Mouse (Mus musculus) Patski (cell line): ENCODE measurements around the gene 1700024G13Rik. TPM values are rescaled to one million over a fixed set of nuclear protein-coding genes. Genes with fewer than 3 reads are reported as not detected.
"Not testable (repeated sequence)": the region's sequence is repeated elsewhere in the genome, so short reads cannot be mapped to it uniquely, and the experiment has no call there.

Source experiments
- ATAC-seq: fragments of 100-300 bp; one replicate; pipeline ENCODE4 v1.8.0; 2021
- CTCF ChIA-PET: fragments of 350-600 bp; sonication (Branson Sonifier 250); formaldehyde crosslinking; loops from one replicate; lab custom pipeline; 2022; ENCODE audit warnings: inconsistent platforms; lab: Charles Lee
- POLR2A ChIA-PET: fragments of 350-600 bp; sonication (Branson Sonifier 250); formaldehyde crosslinking; loops from one replicate; lab custom pipeline; 2022; ENCODE audit warnings: antibody characterized with exemption, inconsistent platforms; lab: Charles Lee
- DNase-seq: peaks from one replicate; pipeline ENCODE4 v3.0.0-alpha.2; 2011; ENCODE audit warnings: low read depth, low spot score
- H3K27me3 ChIP-seq: fragments of 371-371 bp; one replicate; pipeline ENCODE4 v1.5.1; 2021
- CTCF ChIP-seq: fragments of 100-300 bp; IDR thresholded peaks from one replicate; pipeline ENCODE4 v1.5.1; 2021
- in situ Hi-C: fragments of 300-500 bp; cut with MboI; formaldehyde crosslinking; loops from 3 replicates; pipeline ENCODE4 v1.11.1; 2018; ENCODE audit warnings: low pct_unique_long_range_greater_than_20kb, mixed read lengths
- polyA plus RNA-seq: library from polyadenylated mRNA; unstranded; gene quantifications from one replicate; pipeline ENCODE4 v1.2.3, GENCODE M21; 2021

The 1700024G13Rik gene
- polyA plus RNA-seq, 1 experiment from 2014 or later, result not detected

GRCm38 (mm10) chr14:32379395-32380098 is 8.6 kb downstream of the 1700024G13Rik start:
- ATAC-seq (no peak), DNase-seq (no peak)
- TF ChIP-seq CTCF, result no peak
- POLR2A ChIA-PET, result no interaction called here
- in situ Hi-C loops, result no loop called here
- CTCF ChIA-PET, result no interaction called here
- peaks cover 8% of the 10 kb centered on the region for H3K27me3 ChIP-seq

GRCm38 (mm10) chr14:32372510-32372909 is 15.7 kb downstream of the 1700024G13Rik start:
- DNase-seq (no peak), ATAC-seq (no peak)
- in situ Hi-C loops, result no loop called here
- ChIA-PET CTCF (no interaction called here), POLR2A (no interaction called here)
- H3K27me3 ChIP-seq, result peaks cover 6% of the 10 kb centered on the region
- no peak for TF ChIP-seq CTCF

GRCm38 (mm10) chr14:32369756-32370155 is 18.4 kb downstream of the 1700024G13Rik start:
- DNase-seq (no peak), ATAC-seq (no peak)
- CTCF ChIA-PET, result no interaction called here
- POLR2A ChIA-PET, result no interaction called here
- no peak for TF ChIP-seq CTCF
- H3K27me3 ChIP-seq, result no peaks in the 10 kb centered on the region
- in situ Hi-C loops, result no loop called here

- POLR2A ChIA-PET, result no interaction called here
- DNase-seq, result no peak
Measured at GRCm38 (mm10) chr14:32364359-32364758, 23.8 kb downstream of the 1700024G13Rik start.

GRCm38 (mm10) chr14:32351181-32351920 is 36.8 kb downstream of the 1700024G13Rik start:
- CTCF ChIA-PET, H3K27me3 ChIP-seq, DNase-seq, in situ Hi-C loops, POLR2A ChIA-PET, ATAC-seq: not testable (repeated sequence)

More at GRCm38 (mm10) chr14:32364359-32364758, 23.8 kb downstream of the 1700024G13Rik start:
- ATAC-seq, result no peak
- H3K27me3 ChIP-seq, result peaks cover 3% of the 10 kb centered on the region
- CTCF ChIA-PET, result no interaction called here
- no peak for TF ChIP-seq CTCF
- in situ Hi-C loops, result no loop called here

GRCm38 (mm10) chr14:32347307-32347706 is 40.9 kb downstream of the 1700024G13Rik start:
- no peak for ATAC-seq
- in situ Hi-C loops, result no loop called here
- H3K27me3 ChIP-seq, result no peaks in the 10 kb centered on the region
- CTCF ChIA-PET, result no interaction called here
- no peak for TF ChIP-seq CTCF
- POLR2A ChIA-PET, result no interaction called here
- no peak for DNase-seq

GRCm38 (mm10) chr14:32344694-32345093 is 43.5 kb downstream of the 1700024G13Rik start:
- DNase-seq, result no peak
- in situ Hi-C loops, result no loop called here

GRCm38 (mm10) chr14:32344176-32344575 is 44.0 kb downstream of the 1700024G13Rik start:
- ATAC-seq (no peak), DNase-seq (no peak)
- ChIA-PET POLR2A (no interaction called here), CTCF (no interaction called here)
- in situ Hi-C loops, result no loop called here
- TF ChIP-seq CTCF, result no peak
- no peaks in the 10 kb centered on the region for H3K27me3 ChIP-seq

More at GRCm38 (mm10) chr14:32344694-32345093, 43.5 kb downstream of the 1700024G13Rik start:
- no peak for ATAC-seq
- TF ChIP-seq CTCF, result no peak
- H3K27me3 ChIP-seq, result no peaks in the 10 kb centered on the region
- ChIA-PET CTCF (no interaction called here), POLR2A (interaction anchor here (0.6 kb wide), 1 partner anchor 1684 kb away, joined by 4 read pairs; no protein-coding TSS in a partner anchor)

GRCm38 (mm10) chr14:32341823-32342222 is 46.4 kb downstream of the 1700024G13Rik start:
- TF ChIP-seq CTCF, result no peak
- CTCF ChIA-PET, result no interaction called here
- in situ Hi-C loops, result no loop called here
- ATAC-seq, result no peak
- no peaks in the 10 kb centered on the region for H3K27me3 ChIP-seq
- POLR2A ChIA-PET, result no interaction called here
- no peak for DNase-seq

- no peak for ATAC-seq
- no peak for DNase-seq
- CTCF ChIA-PET, result no interaction called here
- POLR2A ChIA-PET, result no interaction called here
- no peak for TF ChIP-seq CTCF
- in situ Hi-C loops, result no loop called here
- no peaks in the 10 kb centered on the region for H3K27me3 ChIP-seq
Measured at GRCm38 (mm10) chr14:32336547-32336946, 51.6 kb downstream of the 1700024G13Rik start.

GRCm38 (mm10) chr14:32336021-32336420 is 52.2 kb downstream of the 1700024G13Rik start:
- CTCF ChIA-PET, result no interaction called here
- DNase-seq (no peak), ATAC-seq (no peak)
- in situ Hi-C loops, result no loop called here
- no peak for TF ChIP-seq CTCF
- H3K27me3 ChIP-seq, result no peaks in the 10 kb centered on the region
- POLR2A ChIA-PET, result no interaction called here
